Mouse (Mus musculus) retina, postnatal 1 day (tissue): ENCODE results near the gene Slc43a2.
A peak's percentile ranks its signal among the peaks of the same experiment; 100 is the strongest.
"Not testable (repeated sequence)": the region's sequence is repeated elsewhere in the genome, so short reads cannot be mapped to it uniquely, and the experiment has no call there.

Experiments used
- DNase-seq: peaks from one replicate; pipeline ENCODE4 v3.0.0-alpha.2; 2012

Gene Slc43a2

GRCm38 (mm10) chr11:75551961-75552441 lies 20.5 kb downstream of the Slc43a2 start:
- no peak for DNase-seq

GRCm38 (mm10) chr11:75552906-75553482 lies 21.5 kb downstream of the Slc43a2 start:
- no peak for DNase-seq

GRCm38 (mm10) chr11:75556006-75556405 lies 24.5 kb downstream of the Slc43a2 start:
- DNase-seq: not testable (repeated sequence)

- peak; percentile 47 for DNase-seq
Observed at GRCm38 (mm10) chr11:75557142-75557541, 25.6 kb downstream of the Slc43a2 start.

DNA sequence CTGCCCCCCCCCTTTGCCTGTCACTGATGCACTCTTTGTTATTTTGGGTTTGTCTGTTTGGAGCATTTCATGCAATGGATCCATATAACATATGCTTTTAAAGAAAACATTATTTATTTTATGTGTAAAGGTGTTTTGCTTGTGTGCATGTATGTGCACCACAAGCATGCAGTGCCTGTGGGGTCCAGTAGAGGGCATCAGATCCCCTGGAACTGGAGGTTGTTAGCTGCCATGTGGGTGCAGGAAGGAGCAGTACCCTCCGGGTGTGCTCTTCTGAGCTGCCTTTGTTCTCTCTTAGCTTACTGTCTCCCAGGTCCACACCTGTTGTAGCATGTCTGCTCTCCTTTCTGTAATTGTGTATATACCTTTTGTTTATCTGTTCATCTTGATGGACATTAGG lies 26.6 kb downstream of the Slc43a2 start:
- DNase-seq: no peak

GRCm38 (mm10) chr11:75559870-75560504 lies 28.5 kb downstream of the Slc43a2 start:
- DNase-seq: no peak

GRCm38 (mm10) chr11:75560530-75561409 lies 29.3 kb downstream of the Slc43a2 start:
- DNase-seq: no peak

GRCm38 (mm10) chr11:75561410-75561791 lies 29.9 kb downstream of the Slc43a2 start:
- no peak for DNase-seq

- DNase-seq: no peak
Observed at GRCm38 (mm10) chr11:75562840-75563239, 31.3 kb downstream of the Slc43a2 start.

- no peak for DNase-seq
Observed at GRCm38 (mm10) chr11:75563851-75564548, 32.5 kb downstream of the Slc43a2 start.

DNA sequence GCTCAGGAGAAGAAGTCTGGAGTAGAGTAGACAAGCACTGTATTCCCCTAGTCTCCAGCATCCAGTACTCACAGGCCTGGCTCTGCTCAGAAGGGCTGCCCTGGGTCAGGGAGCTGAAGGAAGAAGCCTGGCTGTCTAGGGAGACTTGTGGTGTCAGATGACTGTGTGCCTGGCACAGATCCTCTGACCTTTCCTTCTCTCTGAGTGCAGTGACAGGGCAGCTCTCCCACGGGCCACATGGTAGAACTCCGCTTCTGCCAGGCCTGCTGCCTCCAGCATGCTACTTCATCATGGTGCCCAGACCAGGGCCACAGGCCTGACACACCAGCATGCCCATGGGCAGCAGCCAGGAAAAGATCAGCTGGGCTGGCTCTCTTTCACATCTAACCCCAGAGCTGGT lies 34.4 kb downstream of the Slc43a2 start:
- DNase-seq: no peak

DNA sequence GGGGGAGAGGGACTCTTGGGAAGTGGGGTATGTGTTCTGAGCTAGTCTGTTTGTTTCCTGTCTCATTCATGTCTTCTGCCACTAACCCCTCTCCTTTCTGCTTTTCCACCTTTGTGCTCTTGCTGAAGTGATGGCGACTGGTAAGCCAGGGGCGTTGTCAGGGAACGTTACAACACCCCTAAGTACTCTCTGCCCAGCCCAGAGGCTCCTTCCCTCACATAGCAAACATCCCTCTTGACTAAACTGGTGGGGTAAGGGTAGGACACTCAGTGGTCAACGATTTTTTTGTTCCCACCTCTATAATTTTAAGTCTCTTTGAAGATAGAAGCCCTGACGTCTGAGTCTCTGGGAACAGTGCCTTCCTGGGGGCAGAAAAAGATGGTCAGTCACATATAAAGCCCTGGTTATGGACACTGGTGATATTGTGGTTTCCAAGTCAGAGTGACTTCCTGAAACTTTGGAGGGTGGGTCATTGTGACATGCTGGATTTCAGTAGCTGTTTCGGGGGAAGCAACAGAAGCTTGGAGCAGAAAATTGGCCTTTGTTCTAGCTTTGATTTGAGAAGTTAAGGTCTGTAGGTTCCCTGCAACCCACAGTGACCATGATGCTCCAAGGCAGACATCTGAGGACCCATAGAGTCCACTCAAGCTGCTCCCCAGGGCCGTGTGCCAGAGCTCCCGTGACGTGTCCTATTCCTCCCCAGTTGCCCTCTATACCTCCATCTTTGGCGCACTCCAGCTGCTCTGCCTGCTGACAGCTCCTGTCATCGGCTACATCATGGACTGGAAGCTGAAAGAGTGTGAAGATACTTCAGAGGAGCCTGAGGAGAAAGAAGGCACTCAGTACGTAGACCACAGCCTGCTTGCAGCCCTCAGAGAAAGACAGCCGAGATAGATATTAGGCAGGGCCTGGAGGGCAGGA lies 35.0 kb downstream of the Slc43a2 start:
- no peak for DNase-seq

DNA sequence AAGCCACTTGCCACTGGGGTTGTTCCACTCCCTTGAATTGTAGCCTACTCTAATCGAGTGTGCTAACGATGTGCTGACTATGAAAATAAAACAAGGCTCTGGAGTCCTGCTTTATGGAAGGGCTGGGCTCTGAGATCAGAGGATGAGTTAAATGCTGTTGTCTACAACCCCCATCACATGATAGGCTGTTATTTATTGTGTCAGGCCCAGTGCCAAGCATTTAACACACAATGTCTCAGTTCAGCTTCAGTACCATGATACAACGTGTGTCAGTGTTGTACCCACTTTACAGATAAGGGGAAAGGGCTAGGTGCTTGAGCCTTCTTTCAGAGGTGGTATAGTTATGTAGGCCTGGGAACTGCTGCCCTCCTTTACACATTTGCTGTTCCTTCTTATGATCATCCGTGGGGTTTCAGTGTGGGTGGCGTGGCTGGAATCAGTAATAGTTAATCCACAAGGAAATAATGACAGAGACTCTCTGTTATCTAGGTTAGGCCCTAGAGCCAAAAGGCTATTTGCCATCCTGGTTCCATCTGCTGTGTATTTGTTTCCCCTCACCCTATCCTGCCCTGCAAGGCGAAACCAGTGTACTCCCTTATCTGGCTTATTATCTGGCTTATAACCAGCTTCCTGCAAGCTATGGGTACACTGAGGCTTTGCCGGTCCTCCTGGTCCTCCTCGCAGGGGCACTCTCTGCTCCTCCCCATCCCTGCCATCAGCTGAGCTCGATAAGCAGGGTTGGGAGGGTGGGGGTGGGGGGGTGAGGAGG lies 36.0 kb downstream of the Slc43a2 start:
- no peak for DNase-seq

DNA sequence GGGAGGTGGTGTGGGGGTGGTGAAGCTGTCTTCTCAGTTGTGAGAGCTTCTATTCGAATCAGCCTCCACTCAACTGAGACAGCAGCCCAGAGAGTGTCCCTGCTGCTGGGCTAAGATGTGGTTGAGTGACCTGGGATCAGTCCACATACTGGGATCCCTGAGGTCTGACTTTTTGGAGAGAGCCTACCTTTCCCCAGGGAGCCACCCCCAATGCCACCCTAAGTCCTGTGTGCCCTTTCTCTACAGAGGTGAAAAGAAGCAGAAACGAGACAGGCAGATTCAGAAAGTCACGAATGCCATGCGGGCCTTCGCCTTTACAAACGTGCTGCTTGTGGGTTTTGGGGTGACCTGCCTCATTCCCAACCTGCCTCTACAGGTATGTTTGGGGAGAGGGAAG lies 36.6 kb downstream of the Slc43a2 start:
- DNase-seq: no peak

DNA sequence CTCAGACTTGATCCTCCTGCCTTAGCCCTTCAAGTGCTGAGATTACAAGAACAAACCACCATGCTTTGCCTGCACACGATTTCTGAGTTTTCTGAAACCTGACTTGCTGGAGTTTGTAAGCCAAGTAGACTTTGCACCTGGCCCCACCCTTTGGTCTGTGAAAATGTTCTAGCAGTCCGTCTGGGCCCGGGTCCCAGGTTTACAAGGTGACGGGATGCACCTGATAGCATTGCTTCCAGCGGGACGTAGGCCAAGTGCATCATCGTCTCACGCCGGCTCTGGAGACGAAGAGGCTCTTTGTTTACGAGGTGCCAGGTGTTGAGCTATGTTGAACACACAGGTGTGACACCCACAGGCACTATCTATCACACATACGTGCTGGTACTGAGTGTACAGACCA lies 37.5 kb downstream of the Slc43a2 start:
- DNase-seq: no peak

DNA sequence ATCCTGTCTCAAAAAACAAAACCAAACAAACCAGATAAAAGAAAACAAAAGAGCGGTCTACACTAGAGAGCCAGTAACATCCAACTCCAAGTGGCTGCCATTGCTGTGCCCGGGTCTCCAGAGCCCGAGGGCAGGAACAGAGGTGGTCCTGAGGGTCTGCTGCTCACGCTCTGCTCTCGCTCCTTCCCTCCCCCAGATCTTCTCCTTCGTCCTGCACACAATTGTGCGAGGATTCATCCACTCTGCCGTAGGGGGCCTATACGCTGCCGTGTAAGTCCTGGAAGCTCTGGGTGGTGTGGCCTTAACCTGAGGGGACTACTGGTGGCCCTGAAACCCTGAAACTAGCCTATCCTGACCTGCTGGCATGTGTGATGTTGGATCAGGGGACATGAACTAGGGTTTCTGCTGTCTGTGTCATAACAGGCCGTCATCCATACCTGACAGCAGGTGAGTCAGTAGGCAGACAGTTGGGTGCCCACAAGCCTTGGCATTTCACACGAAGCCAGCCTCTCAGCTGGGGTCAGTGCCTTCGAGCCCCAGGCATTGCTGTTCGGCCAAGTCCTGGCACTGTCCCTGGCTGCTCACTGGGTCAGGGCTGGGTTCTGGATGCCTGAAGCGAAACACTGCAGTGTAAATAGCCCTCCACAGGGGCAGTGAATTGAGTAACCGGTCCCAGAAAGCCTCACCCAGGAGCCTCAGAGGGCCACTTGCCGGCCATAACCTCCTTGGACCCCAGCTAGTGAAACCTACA lies 39.1 kb downstream of the Slc43a2 start:
- DNase-seq: no peak

DNA sequence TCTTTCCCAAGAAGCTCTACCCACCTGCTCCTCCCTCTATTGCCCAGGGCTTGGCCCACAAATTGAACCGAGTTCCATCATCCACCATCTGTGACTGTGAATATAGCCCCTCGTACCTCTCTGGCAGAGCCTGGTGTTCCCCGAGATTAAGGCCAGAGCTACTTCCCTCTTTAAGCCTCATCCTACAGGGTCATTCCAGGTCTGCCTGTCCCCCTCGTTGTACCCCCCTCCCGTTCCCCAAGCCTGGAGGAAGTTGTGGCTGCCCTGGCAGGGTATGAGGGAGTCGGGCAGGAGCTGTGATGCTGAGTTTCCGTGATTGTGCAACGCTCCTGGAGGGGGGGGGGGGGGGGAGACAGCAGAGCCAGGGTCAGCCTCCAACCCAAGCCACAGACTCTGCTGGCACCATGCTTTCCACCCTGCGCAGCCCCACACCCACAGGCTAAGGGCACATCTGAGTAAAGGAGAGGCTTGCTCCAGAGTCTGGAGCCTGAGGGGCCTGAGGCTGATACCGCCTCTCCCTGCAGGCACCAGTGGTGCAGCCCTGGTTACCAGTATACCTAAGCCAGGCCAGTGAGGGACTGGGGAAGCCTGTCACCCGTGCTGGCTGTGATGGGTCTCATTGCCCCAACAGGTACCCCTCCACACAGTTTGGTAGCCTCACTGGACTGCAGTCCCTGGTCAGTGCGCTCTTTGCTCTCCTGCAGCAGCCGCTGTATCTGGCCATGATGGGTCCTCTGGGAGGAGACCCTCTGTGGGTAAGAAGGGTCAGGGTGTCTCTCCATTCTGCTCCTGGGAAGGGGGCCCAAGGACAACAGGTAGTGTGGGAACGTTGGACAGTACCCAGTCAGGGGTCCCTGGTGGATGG lies 39.9 kb downstream of the Slc43a2 start:
- DNase-seq: no peak

DNA sequence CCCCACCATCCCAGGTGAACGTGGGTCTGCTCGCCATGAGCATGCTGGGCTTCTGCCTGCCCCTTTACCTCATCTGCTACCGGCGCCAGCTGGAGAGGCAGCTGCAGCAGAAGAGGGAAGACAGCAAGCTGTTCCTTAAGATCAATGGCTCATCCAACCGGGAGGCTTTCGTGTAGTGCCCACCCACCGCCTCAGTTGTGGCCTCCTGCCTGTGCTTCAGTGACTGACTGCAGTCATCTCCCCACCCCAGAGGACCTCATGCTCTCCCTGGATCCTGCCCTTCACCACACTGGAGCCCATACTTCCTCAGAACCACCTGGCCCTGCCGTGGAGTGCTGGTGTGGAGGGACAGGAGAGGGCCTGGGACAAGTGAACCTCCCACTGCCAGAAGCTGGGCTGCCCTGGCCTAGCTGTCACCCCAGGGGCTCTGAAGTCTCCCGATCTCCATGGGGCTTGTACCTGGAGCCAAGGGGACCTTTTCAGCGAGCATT lies 40.9 kb downstream of the Slc43a2 start:
- no peak for DNase-seq
